Mouse (Mus musculus) embryonic stem cell, embryonic (primary cell): ENCODE results near the gene Rpl18a.

Experiments used
- CTCF ChIA-PET, 4 experiments: fragments of 300-600 bp in 2 of 4; fragments of 350-600 bp in 2 of 4; sonication (Branson Sonifier 250); formaldehyde crosslinking; loops; one replicate each; lab custom pipeline; 2022; ENCODE audit warnings: inconsistent platforms in 2 of 4; lab: Charles Lee
- POLR2A ChIA-PET, 4 experiments: fragments of 300-600 bp in 2 of 4; fragments of 350-600 bp in 2 of 4; sonication (Branson Sonifier 250); formaldehyde crosslinking; loops; one replicate each; lab custom pipeline; 2022; ENCODE audit warnings: antibody characterized with exemption in 4 of 4, inconsistent platforms in 1 of 4; lab: Charles Lee

Gene Rpl18a

DNA sequence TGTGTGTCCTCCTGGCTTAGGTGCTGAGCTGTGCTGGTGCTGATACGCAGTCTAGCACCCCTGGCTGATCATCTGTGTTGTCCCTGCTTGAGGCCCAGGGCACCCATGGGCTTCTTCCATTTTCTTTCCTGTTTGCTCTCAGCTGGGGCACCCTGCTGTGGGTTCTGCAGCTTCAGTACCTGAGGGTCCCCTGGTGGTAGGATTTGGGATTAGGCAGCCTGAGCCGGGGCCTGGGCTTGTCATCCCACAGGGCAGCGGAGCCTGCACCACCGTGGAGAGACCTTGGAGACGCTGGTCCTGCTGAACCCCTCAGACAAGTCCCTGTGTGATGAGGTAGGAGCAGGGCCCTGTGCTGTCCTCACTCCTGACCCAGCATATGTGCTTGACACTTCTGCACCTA is 14.4 kb upstream of the Rpl18a start:
- POLR2A ChIA-PET: interaction anchor here (0.6 to 10.1 kb wide), 18 partner anchors 8 to 455 kb away, joined by 3 to 186 read pairs (median 4); partner anchors contain the start of genes Rpl18a (in 3 of the 4), Slc5a5 (in 2 of the 4), Arrdc2 (in 1 of the 4) and Myo9b (in 1 of the 4)
- CTCF ChIA-PET: interaction anchor here in 3 of 4 experiments (0.6 to 2.2 kb wide), 15 partner anchors 9 to 625 kb away, joined by 3 to 7 read pairs (median 4); partner anchors contain the start of genes Rpl18a (in 3 of the 3) and Arrdc2 (in 1 of the 3)

DNA sequence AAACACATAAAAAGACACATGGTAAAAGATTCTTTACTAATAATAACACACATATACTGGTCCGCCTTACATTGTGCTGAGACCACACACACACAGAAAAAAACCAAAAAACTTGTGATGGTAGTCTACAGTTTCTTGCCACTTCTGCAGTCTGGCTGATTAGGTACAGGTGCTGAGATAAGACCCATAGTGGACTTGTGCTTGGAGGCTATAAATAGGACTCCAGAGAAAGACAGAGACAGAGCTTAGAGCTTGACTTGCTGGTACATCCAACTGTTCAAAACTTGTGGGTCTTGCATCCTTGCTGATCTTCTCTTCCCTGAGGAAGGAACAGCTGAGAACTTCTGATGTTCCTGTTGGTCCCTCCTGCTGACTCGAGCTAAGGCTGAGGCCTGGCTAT is 10.3 kb upstream of the Rpl18a start:
- ChIA-PET CTCF (interaction anchor here in 1 of 4 experiments (1.0 kb wide), 1 partner anchor 10 kb away, joined by 4 read pairs; the partner anchor contains the start of gene Rpl18a), POLR2A (interaction anchor here (0.8 to 9.2 kb wide), 8 partner anchors 10 to 68 kb away, joined by 3 to 193 read pairs (median 6); partner anchors contain the start of genes Rpl18a (in 4 of the 4), Arrdc2 (in 2 of the 4) and Slc5a5 (in 1 of the 4))

DNA sequence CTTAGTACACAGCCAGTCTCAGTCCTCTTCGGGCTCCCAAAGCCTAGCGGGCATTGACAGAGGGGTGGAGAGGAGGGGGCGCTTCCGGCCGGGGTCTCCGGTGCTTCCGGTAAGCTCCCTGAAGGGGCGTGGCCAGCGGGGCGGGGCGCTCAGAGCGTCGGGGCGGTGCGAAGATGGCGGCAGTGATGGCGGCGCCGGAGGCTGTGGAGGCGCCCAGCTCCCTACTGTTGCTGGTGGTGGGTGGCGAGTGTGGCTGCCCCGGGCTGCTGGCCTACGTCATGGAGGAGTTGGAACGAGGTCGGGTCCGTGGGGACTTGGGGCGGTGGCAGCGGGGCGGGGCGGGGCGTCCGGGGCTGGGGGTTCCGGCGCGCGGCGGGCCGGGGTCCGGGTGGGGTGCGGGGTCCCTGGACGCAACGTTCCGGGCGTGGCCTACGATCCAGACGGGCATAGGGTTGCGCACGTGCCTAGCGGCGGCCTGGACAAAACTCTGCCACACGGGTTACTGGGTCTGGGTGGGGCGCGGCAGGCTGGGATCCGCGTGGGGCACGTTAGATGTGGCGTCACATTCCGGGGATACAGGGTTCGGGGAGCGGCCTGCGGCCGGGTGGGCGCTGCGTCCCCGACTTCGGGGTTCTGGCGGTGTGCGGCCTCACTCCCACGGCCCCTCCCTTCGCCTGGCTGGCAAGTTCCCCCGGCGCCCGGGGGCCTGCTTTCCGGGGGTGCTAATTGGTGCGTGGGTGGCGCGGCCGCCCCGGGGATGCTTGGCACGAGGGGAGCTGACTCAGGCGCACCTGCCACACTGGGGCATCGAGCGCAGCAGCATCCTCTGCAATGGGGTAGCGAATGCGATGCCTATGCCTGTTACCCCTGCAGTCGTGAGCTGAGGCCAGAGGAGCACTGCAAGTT is 8.9 kb upstream of the Rpl18a start, which contains the start of gene Map1s:
Map1s (plus strand) TSS at position 102 of the 906 bp plus-strand sequence.
- ChIA-PET CTCF (interaction anchor here in 2 of 4 experiments (0.7 to 1.6 kb wide), 9 partner anchors 8 to 84 kb away, joined by 3 to 9 read pairs (median 3); partner anchors contain the start of gene Rpl18a (in 2 of the 2)), POLR2A (interaction anchor here (0.5 to 9.2 kb wide), 63 partner anchors 9 to 1566 kb away, joined by 3 to 193 read pairs (median 4); partner anchors contain the start of genes Rpl18a (in 4 of the 4), Slc5a5 (in 3 of the 4), Arrdc2 (in 2 of the 4) and Gm3336 (in 2 of the 4))

DNA sequence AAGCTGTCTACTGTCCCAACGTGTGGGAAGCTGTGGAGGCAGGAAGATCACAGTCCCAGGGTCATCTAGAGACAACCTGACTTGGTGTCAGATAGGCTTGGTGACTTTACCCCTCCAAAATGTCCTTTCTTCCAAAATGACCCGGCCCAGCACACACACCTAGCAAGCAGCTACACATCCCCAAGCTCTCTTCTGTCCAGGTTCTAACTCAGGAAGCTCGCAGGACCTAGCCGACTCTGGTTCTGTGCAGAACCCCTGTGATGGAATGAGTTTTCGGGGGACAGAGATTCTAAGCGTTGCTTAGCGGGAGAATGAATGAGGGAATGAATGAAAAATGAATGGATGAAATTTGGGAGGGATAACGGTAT is 8.2 kb upstream of the Rpl18a start:
- POLR2A ChIA-PET: interaction anchor here (0.5 to 9.2 kb wide), 60 partner anchors 8 to 1566 kb away, joined by 3 to 193 read pairs (median 4); partner anchors contain the start of genes Rpl18a (in 4 of the 4), Slc5a5 (in 3 of the 4), Arrdc2 (in 2 of the 4) and Gm3336 (in 2 of the 4)
- CTCF ChIA-PET: interaction anchor here in 2 of 4 experiments (0.7 to 1.6 kb wide), 9 partner anchors 8 to 83 kb away, joined by 3 to 9 read pairs (median 3); partner anchors contain the start of gene Rpl18a (in 2 of the 2)

DNA sequence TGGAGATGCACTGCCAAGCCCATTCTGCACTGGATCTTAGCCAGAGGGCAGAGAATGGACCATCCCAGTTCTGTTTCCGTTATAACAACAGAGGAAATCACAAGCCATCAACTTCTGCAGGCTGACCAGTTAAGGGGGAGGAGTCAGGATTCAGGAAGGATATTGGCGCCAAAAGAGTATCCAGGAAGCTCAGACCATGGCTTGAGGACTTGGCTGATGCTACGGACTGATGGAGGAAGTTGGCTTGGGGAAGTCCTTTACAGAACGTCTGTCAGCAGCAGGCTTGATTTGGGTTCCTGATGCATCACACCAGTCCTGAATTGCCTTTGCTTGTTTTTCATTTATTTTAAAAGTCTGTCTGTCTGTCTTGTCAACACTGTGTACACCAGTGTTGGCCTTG is 7.3 kb upstream of the Rpl18a start:
- POLR2A ChIA-PET: interaction anchor here in 3 of 4 experiments (0.6 to 9.2 kb wide), 10 partner anchors 8 to 271 kb away, joined by 3 to 193 read pairs (median 4); partner anchors contain the start of genes Rpl18a (in 2 of the 3) and Slc5a5 (in 2 of the 3)
- CTCF ChIA-PET: interaction anchor here in 2 of 4 experiments (0.6 to 1.1 kb wide), 2 partner anchors 65 to 459 kb away, joined by 3 to 5 read pairs; partner anchors contain the start of gene Arrdc2 (in 1 of the 2)

DNA sequence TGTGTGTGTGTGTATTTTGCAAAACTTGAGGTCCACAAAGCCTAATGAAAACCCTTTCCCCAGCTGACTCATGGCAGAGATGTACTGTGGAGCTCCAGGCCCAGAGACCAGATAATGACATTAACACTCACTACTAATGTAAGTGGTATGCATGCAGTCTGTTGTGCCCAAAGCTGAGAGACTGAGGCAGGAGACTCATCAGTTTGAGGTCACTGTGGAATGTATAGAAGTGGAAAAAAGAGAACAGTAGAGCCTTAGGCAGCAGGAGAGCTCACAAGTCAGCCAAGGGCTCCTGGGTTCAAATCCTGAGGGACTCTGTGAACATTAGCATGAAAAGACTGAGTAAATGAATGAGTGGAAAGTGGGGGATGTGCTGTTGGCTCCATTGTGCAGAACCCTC is 6.4 kb upstream of the Rpl18a start:
- CTCF ChIA-PET: interaction anchor here in 3 of 4 experiments (0.6 to 1.2 kb wide), 8 partner anchors 24 to 1581 kb away, joined by 3 to 6 read pairs (median 3); partner anchors contain the start of gene Arrdc2 (in 1 of the 3)
- POLR2A ChIA-PET: interaction anchor here (0.5 to 9.2 kb wide), 17 partner anchors 9 to 270 kb away, joined by 3 to 193 read pairs (median 3); partner anchors contain the start of genes Arrdc2 (in 2 of the 4), Jund (in 1 of the 4), Rpl18a (in 1 of the 4) and Slc5a5 (in 1 of the 4)

DNA sequence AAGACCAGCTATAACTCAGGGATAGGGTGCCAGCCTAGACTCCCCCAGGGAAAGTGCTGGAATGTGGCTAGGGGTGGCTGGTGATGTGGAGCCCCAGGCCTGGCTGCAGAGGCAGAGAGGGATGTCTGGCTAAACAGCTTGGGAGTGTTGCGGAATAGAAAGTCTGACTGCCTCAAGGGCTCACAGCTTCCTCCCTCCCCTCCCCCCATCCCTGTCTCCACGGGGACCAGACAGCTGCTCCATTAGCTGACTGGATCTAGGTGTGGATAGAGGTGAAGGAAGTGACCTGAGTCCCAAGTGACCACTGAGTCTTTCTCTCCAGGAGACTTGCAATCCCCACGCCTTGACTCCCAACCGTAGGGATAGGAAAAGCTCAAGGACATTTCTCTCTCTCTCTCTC is 5.9 kb upstream of the Rpl18a start:
- CTCF ChIA-PET: interaction anchor here (0.6 to 1.6 kb wide), 6 partner anchors 9 to 1580 kb away, joined by 3 to 7 read pairs (median 3); no protein-coding TSS in a partner anchor
- POLR2A ChIA-PET: interaction anchor here (0.5 to 9.2 kb wide), 20 partner anchors 9 to 373 kb away, joined by 3 to 193 read pairs (median 3); partner anchors contain the start of genes Arrdc2 (in 3 of the 4), Jund (in 1 of the 4), Rpl18a (in 1 of the 4) and Slc5a5 (in 1 of the 4)

DNA sequence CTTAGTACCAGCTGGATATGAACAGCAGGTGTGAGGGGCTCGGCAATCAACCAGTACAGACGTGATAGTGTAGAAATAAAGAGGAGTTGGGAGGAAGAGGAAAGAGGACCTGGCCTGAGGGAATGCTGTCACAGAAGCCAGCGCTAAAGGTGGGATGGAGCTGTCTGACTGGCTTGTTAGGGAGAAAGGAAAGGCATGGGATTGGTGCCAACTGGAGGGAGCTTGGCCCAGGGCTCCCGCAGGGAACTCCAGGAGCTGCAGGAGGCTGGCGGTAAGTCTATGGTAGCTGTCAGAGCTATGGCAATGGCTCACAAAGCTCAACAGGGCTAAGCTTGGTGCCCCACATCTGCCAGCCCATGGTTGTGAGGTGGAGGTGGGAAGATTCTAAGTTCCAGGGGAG is 5.0 kb upstream of the Rpl18a start:
- CTCF ChIA-PET: interaction anchor here in 1 of 4 experiments (1.6 kb wide), 1 partner anchor 10 kb away, joined by 7 read pairs; no protein-coding TSS in a partner anchor
- POLR2A ChIA-PET: interaction anchor here in 3 of 4 experiments (0.5 to 9.2 kb wide), 17 partner anchors 8 to 619 kb away, joined by 3 to 193 read pairs (median 3); partner anchors contain the start of genes Arrdc2 (in 3 of the 3), Rpl18a (in 1 of the 3) and Slc5a5 (in 1 of the 3)

DNA sequence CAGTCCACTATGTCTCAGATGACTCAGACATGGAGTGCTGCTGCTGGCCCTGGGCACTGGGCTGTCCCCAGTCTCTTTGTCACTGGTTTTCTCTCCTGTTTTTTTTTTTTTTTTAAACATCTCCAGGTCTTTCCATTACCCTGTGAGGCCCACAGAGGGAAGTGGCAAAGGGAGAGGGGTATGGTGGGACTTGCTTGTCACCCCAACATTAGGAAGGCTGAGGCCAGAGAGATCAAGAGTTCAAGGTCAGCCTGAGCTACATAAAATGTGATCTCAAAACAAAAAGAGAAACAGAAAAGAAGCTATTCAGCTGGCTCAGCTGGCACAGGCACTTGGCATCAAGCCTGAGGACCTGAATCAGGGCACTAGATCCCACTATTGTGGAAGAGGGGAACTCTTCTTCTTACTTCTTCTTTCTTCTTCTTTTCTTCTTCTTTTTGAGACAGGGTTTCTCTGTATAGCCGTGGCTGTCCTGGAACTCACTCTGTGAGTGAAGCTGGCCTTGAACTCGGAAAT is 3.7 kb upstream of the Rpl18a start:
- CTCF ChIA-PET: no interaction called here
- POLR2A ChIA-PET: interaction anchor here in 2 of 4 experiments (1.2 to 9.2 kb wide), 5 partner anchors 7 to 15 kb away, joined by 3 to 193 read pairs (median 4); partner anchors contain the start of genes Rpl18a (in 1 of the 2) and Slc5a5 (in 1 of the 2)

DNA sequence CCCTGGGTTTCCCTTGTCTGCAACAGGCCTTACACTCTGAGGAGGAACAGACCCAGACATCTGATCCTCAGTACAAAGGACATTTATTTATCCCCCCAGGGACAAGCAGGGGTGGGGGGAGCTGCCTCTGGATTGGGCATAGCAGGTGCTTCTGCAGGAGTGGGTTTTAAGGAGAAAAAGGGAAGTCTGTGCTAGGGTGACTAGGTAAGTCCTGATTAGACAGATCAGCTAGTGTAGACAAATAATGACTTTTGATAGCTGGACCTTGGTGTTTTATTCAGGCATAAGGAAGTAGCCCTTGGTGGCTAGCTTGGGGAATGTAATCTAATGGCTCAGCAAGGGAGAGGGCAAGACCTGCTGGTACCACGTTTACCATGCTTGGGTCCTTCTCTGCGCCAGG is 2.0 kb upstream of the Rpl18a start:
- CTCF ChIA-PET: interaction anchor here in 2 of 4 experiments (0.6 to 1.4 kb wide), 2 partner anchors 12 to 18 kb away, joined by 3 read pairs; no protein-coding TSS in a partner anchor
- POLR2A ChIA-PET: interaction anchor here in 2 of 4 experiments (0.8 to 10.9 kb wide), 4 partner anchors 15 to 372 kb away, joined by 3 to 532 read pairs (median 150); partner anchors contain the start of gene Ccdc124 (in 1 of the 2)

DNA sequence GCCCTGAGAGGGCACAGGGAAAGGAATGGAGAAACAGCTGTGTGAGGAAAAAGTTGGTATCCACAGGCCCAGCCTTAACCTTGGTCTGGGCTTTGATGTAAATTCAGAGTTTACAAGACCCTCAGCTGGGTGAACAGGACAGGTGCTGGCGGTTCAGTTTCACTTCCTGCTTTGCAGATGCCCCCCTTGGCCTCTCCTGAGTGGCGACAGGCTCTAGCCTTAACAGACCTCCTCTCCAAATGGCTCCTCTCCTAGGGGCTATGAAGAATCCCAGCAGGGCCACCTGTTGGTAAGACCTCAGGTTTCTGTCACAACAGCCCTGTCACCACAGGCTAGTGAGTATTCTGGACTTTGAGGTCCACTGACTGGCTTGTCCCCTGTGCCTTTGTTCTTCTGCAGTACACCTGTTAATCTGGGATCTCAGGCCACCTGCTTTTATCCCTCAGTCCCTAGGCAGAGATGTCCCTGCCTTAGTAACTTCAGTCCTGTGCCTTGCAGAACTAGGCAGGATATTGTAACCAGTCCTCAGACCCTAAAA is 1.5 kb upstream of the Rpl18a start:
- CTCF ChIA-PET: interaction anchor here in 3 of 4 experiments (0.8 to 2.8 kb wide), 6 partner anchors 13 to 373 kb away, joined by 3 to 20 read pairs (median 3); partner anchors contain the start of genes Arrdc2 (in 1 of the 3) and Myo9b (in 1 of the 3)
- POLR2A ChIA-PET: interaction anchor here in 2 of 4 experiments (0.8 to 10.9 kb wide), 15 partner anchors 6 to 469 kb away, joined by 3 to 532 read pairs (median 32); partner anchors contain the start of genes Arrdc2 (in 1 of the 2), Ccdc124 (in 1 of the 2), Jund (in 1 of the 2) and Kcnn1 (in 1 of the 2)

DNA sequence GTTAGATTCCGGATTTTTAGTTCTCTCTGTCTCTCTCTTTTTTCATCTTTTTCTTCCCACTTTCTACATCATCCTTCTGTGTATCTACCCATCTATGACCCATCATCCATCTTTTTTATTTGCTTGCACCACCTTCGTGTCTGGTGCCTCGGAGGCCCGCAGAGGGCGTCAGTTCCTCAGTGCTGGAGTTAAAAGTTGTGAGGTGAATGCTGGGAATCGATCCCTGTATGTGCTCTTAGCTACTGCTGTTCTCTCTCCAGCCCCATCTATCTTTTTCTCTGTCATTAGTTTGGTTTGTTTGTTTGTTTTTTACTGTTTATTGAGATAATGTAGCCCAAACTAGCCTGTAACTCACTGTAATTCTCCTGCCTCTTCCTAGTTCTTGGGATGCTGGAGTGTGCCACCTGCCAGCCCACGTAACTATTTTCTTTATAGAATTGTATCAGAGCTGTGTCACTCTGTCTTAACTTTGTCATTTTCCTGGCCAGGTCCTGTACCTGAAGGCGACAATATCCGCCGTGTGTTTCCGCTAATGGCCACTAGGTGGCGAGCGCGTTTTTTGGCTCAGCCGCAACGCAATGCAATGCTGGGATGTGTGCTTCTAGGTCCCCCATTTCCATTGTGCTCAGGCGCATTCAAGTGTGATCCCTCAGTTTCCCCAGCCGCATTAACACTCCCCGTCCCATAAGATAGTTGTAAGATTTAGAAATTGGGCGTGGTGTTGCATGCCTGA is 635 bp upstream of the Rpl18a start:
- POLR2A ChIA-PET: interaction anchor here (0.6 to 10.9 kb wide), 174 partner anchors 7 to 780 kb away, joined by 3 to 532 read pairs (median 5); partner anchors contain the start of genes Map1s (in 4 of the 4), Arrdc2 (in 3 of the 4), Ccdc124 (in 3 of the 4) and Haus8 (in 3 of the 4)
- CTCF ChIA-PET: interaction anchor here (0.6 to 2.8 kb wide), 48 partner anchors 8 to 624 kb away, joined by 3 to 20 read pairs (median 4); partner anchors contain the start of genes Map1s (in 2 of the 4), Arrdc2 (in 1 of the 4) and Myo9b (in 1 of the 4)

DNA sequence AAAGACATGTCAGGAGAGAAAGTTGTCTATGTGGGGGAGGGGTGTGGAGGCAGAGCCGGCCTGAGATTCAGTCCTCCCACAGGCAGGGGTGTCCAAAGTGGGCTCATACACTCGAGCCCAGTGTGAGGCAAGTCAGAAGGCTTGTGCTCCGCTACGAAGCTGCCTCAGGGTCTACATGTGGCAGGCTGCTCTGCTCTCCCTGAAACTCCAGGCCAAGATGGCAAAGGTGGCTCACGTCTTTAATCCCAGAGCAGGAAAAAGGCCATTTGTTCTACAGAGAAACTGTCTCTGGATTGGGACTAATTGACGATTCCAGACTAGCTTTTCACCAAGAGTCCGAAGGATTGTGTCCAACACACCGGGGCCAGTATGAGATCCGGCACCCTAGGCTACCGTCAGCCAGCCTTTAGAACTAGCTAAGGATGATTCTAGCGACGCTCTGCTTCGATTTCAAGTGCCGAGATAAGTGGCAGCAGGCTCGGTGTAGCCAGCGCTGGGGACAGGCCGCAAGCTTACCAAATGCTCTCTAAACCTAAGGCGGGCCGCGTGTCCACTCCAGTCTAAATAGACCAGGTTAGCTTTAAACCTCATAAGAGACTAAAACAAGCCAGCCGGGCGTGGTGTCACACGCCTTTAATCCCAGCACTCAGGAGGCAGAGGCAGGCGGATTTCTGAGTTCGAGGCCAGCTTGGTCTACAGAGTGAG is 744 bp downstream of the Rpl18a start:
- CTCF ChIA-PET: interaction anchor here in 2 of 4 experiments (0.7 to 2.8 kb wide), 12 partner anchors 8 to 623 kb away, joined by 3 to 20 read pairs (median 4); partner anchors contain the start of genes Arrdc2 (in 1 of the 2), Mrpl34 (in 1 of the 2) and Ocel1 (in 1 of the 2)
- POLR2A ChIA-PET: interaction anchor here (0.5 to 10.9 kb wide), 132 partner anchors 8 to 1422 kb away, joined by 3 to 532 read pairs (median 6); partner anchors contain the start of genes Arrdc2 (in 3 of the 4), Jund (in 3 of the 4), Map1s (in 3 of the 4) and Myo9b (in 3 of the 4)

DNA sequence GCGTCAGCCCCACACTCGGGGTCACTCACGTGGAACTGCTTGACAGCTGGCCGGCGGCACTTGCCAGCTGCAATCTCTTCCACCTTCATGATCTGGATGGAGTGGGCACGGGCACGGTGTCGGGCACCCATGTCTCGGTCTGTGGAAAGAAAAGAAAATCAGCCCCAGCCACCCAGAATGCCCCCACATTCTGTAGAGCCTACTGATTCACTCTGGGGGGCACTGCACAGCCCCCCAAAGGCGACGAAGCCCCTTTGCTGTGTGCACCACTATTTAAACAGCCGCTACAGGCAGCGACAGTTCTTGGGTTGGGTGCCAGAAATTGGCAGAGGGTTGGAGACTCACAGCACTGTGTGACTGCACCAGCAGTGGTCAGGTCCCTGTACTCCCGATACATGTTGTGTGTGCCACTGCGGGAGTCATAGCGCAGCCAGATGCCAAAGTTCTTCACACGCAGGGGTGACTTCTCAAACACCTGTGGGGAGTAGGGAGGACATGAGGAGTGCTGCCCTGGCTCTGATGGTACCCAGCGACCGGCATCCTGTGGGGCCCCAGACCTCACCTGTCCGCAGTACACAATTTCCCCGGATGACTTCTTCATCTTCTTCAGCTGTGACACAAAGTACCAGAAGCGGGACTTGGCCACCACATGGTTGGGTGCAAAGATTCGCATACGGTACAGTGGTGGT is 1.5 kb downstream of the Rpl18a start:
- CTCF ChIA-PET: interaction anchor here in 1 of 4 experiments (1.2 kb wide), 1 partner anchor 16 kb away, joined by 3 read pairs; no protein-coding TSS in a partner anchor

More for the DNA sequence above, 1.5 kb downstream of the Rpl18a start:
- POLR2A ChIA-PET: interaction anchor here (0.7 to 10.9 kb wide), 72 partner anchors 8 to 707 kb away, joined by 3 to 532 read pairs (median 8); partner anchors contain the start of genes Arrdc2 (in 3 of the 4), Jund (in 3 of the 4), Map1s (in 3 of the 4) and Ccdc124 (in 2 of the 4)
